Mouse (Mus musculus): Measurements from ENCODE around the gene Ush1g. TPM values are rescaled to one million over a fixed set of nuclear protein-coding genes. Genes with fewer than 3 reads are reported as not detected.

The Ush1g gene
- polyA plus RNA-seq, 1 experiment from 2014 or later, result not detected

DNA sequence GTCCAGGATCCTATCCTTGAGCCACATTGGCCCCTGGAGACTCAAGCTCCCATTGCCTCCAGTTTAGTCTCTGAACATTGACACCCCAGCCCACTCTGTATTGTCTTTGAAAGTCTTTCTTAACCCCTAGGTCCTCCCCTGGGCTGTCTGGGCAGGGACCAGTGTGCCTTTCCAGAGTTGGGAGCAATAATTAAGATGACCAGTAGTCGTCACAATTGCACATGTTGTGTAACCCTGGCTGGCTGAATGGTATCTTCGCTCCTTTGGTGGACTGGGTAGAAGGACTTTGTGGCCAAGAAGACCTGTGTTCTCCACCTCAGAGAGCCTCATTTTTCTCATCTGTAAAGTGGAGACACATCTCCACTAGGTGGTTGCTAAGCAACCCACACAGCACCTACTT, 7.6 kb downstream of the Ush1g start:
- Histone ChIP-seq H3K36me3 (ENCODE audit: insufficient read depth, low read length) (no peaks in the 10 kb centered on the region), H3K4me2 (replicated peaks; ENCODE audit: low read depth, low read length) (no peak overlapping the region), H3K9ac (replicated peaks; ENCODE audit: low read length) (no peak overlapping the region), H3K9me3 (ENCODE audit: low read length) (no peaks in the 10 kb centered on the region), H3K27ac (ENCODE audit: low read length) (no peak overlapping the region), H3K27me3 (ENCODE audit: insufficient read depth, low read length) (peaks cover 61% of the 10 kb centered on the region), H3K4me1 (ENCODE audit: insufficient read depth, low read length) (no peaks in the 10 kb centered on the region), H3K4me3 (ENCODE audit: low read length) (no peak overlapping the region)
- no peak for ATAC-seq (ENCODE audit: low FRiP score, low TSS enrichment)
- 45% methylated on average over 2 of the region's 2 CpGs for WGBS

DNA sequence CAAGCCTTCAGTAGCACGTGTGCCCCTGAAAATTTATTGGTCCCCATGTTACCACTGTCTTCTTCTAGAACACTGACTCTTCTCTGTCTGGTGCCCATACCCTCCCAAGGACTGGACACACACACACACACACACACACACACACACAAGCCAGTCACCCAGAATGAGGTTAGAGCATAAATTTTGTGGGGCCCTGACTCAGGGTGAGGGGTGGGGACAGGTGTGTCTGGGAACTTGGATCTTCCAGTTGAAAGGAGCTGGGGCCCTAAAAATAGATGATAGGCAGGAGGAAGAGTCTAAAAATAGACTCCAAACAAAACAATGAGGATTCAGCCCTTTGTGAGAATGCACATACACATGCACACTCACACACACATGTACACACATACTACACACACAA, 13.1 kb downstream of the Ush1g start:
- no peak overlapping the region for H3K4me3 ChIP-seq (ENCODE audit: low read length)
- H3K9me3 ChIP-seq (ENCODE audit: low read length), result no peaks in the 10 kb centered on the region
- 71% methylated on average over 1 of the region's 1 CpGs for WGBS
- peaks cover 10% of the 10 kb centered on the region for H3K27me3 ChIP-seq (ENCODE audit: insufficient read depth, low read length)
- H3K27ac ChIP-seq (ENCODE audit: low read length), result no peak overlapping the region
- ATAC-seq (ENCODE audit: low FRiP score, low TSS enrichment), result no peak
- no peaks in the 10 kb centered on the region for H3K4me1 ChIP-seq (ENCODE audit: insufficient read depth, low read length)
- no peak overlapping the region for H3K9ac ChIP-seq (replicated peaks; ENCODE audit: low read length)
- H3K4me2 ChIP-seq (replicated peaks; ENCODE audit: low read depth, low read length), result no peak overlapping the region
- H3K36me3 ChIP-seq (ENCODE audit: insufficient read depth, low read length), result no peaks in the 10 kb centered on the region

DNA sequence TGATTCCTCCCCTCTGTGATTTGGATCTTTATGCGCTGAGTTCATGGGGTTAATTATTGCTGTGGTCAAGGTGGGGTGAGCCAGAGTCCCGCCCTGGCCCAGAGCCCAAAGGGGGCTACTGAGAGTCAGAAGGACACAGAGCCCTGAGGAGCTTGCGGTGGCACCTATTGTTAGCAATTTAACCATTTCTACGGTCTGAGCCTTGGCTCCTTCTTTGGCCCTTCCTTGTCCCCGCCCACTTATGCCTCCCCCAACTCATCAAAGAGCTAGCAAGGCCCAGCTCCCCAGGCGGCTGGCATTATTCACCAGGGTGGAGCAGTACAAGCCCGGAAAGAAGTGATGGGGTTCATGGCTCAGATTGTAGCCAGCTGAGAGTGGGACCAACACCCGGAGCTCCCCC, 15.0 kb downstream of the Ush1g start, which contains the start of gene Otop2:
Gene Otop2, plus strand, starts transcription at position 301 of the 400 bp plus-strand sequence.
- 17% methylated on average over 8 of the region's 8 CpGs for whole genome bisulfite sequencing
- H3K27me3 ChIP-seq (ENCODE audit: insufficient read depth, low read length), result no peaks in the 10 kb centered on the region

DNA sequence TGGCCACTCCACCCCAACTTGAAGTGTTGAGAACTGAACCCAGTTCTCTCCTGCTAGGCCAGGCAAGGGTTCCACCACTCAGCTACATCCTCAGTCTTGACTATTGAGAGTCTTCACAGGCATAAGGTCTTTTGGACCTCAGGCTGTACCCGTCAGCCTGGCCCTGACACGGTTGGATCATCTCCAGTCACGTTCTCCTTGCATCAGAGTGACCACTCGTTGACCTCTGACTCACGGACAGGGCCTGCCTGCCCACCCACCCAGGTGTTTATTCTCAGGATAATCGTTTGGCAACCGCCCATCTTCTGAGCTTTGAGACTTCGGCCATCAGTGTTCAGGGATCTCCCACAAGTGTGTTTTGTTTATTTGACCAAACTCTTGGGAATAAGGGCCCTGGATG, 18.7 kb downstream of the Ush1g start:
- H3K9me3 ChIP-seq (ENCODE audit: low read length), result no peaks in the 10 kb centered on the region
- no peak for ATAC-seq (ENCODE audit: low FRiP score, low TSS enrichment)
- no peak overlapping the region for H3K4me3 ChIP-seq (ENCODE audit: low read length)
- H3K36me3 ChIP-seq (ENCODE audit: insufficient read depth, low read length), result no peaks in the 10 kb centered on the region
- WGBS, result 41% methylated on average over 8 of the region's 8 CpGs
- H3K9ac ChIP-seq (replicated peaks; ENCODE audit: low read length), result no peak overlapping the region
- H3K4me1 ChIP-seq (ENCODE audit: insufficient read depth, low read length), result no peaks in the 10 kb centered on the region
- no peak overlapping the region for H3K4me2 ChIP-seq (replicated peaks; ENCODE audit: low read depth, low read length)
- peaks cover 11% of the 10 kb centered on the region for H3K27me3 ChIP-seq (ENCODE audit: insufficient read depth, low read length)
- no peak overlapping the region for H3K27ac ChIP-seq (ENCODE audit: low read length)

More for the DNA sequence above, 15.0 kb downstream of the Ush1g start, which contains the start of gene Otop2:
- H3K9ac ChIP-seq (replicated peaks; ENCODE audit: low read length), result no peak within 1 kb of the TSS
- H3K4me3 ChIP-seq (ENCODE audit: low read length), result no peak within 1 kb of the TSS
- no peaks in the 10 kb centered on the region for H3K4me1 ChIP-seq (ENCODE audit: insufficient read depth, low read length)
- no peak within 1 kb of the TSS for H3K27ac ChIP-seq (ENCODE audit: low read length)
- no peaks in the 10 kb centered on the region for H3K36me3 ChIP-seq (ENCODE audit: insufficient read depth, low read length)
- no peak for ATAC-seq (ENCODE audit: low FRiP score, low TSS enrichment)
- H3K9me3 ChIP-seq (ENCODE audit: low read length), result no peaks in the 10 kb centered on the region
- no peak within 1 kb of the TSS for H3K4me2 ChIP-seq (replicated peaks; ENCODE audit: low read depth, low read length)

DNA sequence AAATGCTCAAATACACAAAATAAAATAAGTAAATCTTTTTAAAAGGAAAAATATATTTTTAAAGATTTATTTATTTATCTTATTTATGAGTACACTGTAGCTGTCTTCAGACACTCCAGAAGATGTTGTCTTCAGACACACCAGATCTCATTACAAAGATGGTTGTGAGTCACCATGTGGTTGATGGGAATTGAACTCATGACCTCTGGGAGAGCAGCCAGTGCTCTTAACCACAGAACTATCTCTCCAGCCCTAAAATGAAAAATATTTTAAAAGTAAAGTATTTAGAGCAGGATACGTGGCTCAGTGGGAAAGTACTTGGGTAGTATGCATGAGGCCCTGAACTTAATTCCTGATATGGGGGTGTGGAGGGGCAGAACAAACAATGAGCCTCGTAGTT, 20.5 kb downstream of the Ush1g start:
- Histone ChIP-seq H3K4me2 (replicated peaks; ENCODE audit: low read depth, low read length) (no peak overlapping the region), H3K27me3 (ENCODE audit: insufficient read depth, low read length) (peaks cover 23% of the 10 kb centered on the region), H3K9me3 (ENCODE audit: low read length) (no peaks in the 10 kb centered on the region), H3K4me1 (ENCODE audit: insufficient read depth, low read length) (peaks cover 10% of the 10 kb centered on the region; the same call in 1 of the 2 replicates), H3K36me3 (ENCODE audit: insufficient read depth, low read length) (no peaks in the 10 kb centered on the region), H3K27ac (ENCODE audit: low read length) (no peak overlapping the region), H3K9ac (replicated peaks; ENCODE audit: low read length) (no peak overlapping the region), H3K4me3 (ENCODE audit: low read length) (no peak overlapping the region)
- WGBS, result 76% methylated on average over 2 of the region's 2 CpGs
- no peak for ATAC-seq (ENCODE audit: low FRiP score, low TSS enrichment)

DNA sequence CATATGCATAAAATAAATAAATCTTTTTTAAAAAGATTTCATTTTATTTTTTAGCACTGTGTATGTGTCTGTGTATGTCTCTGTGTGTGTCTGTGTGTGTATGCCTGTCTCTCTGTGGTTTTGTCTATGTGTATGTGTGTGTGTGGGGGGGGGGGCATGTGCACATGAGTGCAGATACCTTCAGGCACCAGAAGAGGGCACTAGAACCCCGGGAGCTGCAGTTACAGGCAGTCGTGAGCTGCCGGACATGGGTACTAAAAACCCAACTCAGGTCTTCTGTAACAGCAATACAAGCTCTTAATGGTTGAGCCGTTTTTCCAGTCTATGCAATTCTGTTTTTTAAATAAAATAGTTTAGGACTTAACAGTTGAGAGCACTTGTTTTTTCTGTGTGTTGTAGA, 21.1 kb downstream of the Ush1g start:
- WGBS, result 83% methylated on average over 4 of the region's 4 CpGs
- Histone ChIP-seq H3K27ac (ENCODE audit: low read length) (no peak overlapping the region), H3K4me2 (replicated peaks; ENCODE audit: low read depth, low read length) (no peak overlapping the region), H3K9ac (replicated peaks; ENCODE audit: low read length) (no peak overlapping the region), H3K27me3 (ENCODE audit: insufficient read depth, low read length) (peaks cover 23% of the 10 kb centered on the region), H3K9me3 (ENCODE audit: low read length) (no peaks in the 10 kb centered on the region), H3K4me1 (ENCODE audit: insufficient read depth, low read length) (peaks cover 10% of the 10 kb centered on the region; the same call in 1 of the 2 replicates), H3K4me3 (ENCODE audit: low read length) (no peak overlapping the region), H3K36me3 (ENCODE audit: insufficient read depth, low read length) (no peaks in the 10 kb centered on the region)
- ATAC-seq (ENCODE audit: low FRiP score, low TSS enrichment), result no peak

DNA sequence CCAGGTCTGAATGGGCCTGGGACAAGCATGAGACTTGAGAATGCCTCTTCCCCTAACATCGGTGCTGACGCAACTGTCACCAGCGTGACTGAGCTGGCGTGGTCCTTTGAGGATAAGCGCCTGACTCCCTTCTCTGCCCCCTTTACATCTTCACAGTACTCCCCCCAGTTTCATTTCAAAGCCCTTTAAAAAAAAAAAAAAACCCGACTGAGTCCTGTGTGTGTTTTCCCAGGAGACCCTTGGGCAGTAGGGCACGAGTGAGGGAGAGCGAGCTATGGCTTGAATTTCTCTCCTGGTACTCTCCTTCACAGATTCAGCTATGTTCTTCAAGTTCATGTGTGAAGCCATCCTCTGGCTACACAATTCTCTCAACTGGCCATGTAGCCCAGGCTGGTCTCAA, 23.7 kb downstream of the Ush1g start:
- H3K9me3 ChIP-seq (ENCODE audit: low read length), result no peaks in the 10 kb centered on the region
- ATAC-seq (ENCODE audit: low FRiP score, low TSS enrichment), result no peak
- WGBS, result 58% methylated on average over 8 of the region's 8 CpGs
- H3K27ac ChIP-seq (ENCODE audit: low read length), result no peak overlapping the region
- H3K27me3 ChIP-seq (ENCODE audit: insufficient read depth, low read length), result peaks cover 23% of the 10 kb centered on the region
- H3K4me2 ChIP-seq (replicated peaks; ENCODE audit: low read depth, low read length), result no peak overlapping the region
- H3K4me3 ChIP-seq (ENCODE audit: low read length), result no peak overlapping the region
- no peaks in the 10 kb centered on the region for H3K36me3 ChIP-seq (ENCODE audit: insufficient read depth, low read length)
- no peak overlapping the region for H3K9ac ChIP-seq (replicated peaks; ENCODE audit: low read length)
- H3K4me1 ChIP-seq (ENCODE audit: insufficient read depth, low read length), result peaks cover 10% of the 10 kb centered on the region; the same call in 1 of the 2 replicates

DNA sequence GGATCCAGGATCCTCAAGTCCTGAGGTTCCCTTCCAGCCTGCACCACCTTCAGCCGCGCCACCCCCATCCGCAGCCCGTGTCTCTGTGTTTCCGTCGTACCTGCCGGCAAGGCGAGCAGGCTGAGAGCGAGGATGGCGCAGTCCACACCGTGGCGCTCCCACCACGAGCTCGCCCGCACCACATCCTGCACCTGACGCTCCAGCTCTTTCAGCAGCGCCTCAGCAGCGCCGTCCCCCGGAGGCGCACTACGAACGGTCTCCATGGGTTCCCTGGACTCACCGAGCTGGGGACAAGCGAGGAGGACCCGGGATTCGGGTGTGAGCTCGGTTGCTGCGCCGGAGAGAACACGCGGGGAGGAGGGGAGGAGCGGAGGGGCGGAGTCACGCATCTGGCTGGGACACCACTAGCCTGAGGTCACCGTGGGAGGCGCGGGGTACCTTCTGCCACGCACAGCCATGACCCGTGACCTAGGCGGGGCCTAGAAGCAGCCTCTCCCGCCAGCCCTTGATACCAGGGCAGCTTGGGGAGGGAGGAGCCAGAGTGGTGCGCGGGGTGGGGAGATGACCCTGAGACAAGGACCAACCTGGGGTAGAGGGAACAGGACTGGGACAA, 24.5 kb downstream of the Ush1g start, which contains the start of gene Fads6:
Gene Fads6, minus strand, starts transcription at position 450 of the 613 bp plus-strand sequence.
- H3K27ac ChIP-seq (ENCODE audit: low read length), result no peak within 1 kb of the TSS
- peak within 1 kb of the TSS; percentile 61 for H3K4me2 ChIP-seq (replicated peaks; ENCODE audit: low read depth, low read length)
- no peaks in the 10 kb centered on the region for H3K36me3 ChIP-seq (ENCODE audit: insufficient read depth, low read length)
- ATAC-seq (ENCODE audit: low FRiP score, low TSS enrichment), result peak; percentile 80
- peak within 1 kb of the TSS; percentile 61 for H3K9ac ChIP-seq (replicated peaks; ENCODE audit: low read length)
- under 1% methylated on average over 41 of the region's 44 CpGs for WGBS
- peaks cover 23% of the 10 kb centered on the region for H3K27me3 ChIP-seq (ENCODE audit: insufficient read depth, low read length)
- peak within 1 kb of the TSS; percentile 44 for H3K4me3 ChIP-seq (ENCODE audit: low read length)
- no peaks in the 10 kb centered on the region for H3K9me3 ChIP-seq (ENCODE audit: low read length)
- peaks cover 10% of the 10 kb centered on the region; the same call in 1 of the 2 replicates for H3K4me1 ChIP-seq (ENCODE audit: insufficient read depth, low read length)

DNA sequence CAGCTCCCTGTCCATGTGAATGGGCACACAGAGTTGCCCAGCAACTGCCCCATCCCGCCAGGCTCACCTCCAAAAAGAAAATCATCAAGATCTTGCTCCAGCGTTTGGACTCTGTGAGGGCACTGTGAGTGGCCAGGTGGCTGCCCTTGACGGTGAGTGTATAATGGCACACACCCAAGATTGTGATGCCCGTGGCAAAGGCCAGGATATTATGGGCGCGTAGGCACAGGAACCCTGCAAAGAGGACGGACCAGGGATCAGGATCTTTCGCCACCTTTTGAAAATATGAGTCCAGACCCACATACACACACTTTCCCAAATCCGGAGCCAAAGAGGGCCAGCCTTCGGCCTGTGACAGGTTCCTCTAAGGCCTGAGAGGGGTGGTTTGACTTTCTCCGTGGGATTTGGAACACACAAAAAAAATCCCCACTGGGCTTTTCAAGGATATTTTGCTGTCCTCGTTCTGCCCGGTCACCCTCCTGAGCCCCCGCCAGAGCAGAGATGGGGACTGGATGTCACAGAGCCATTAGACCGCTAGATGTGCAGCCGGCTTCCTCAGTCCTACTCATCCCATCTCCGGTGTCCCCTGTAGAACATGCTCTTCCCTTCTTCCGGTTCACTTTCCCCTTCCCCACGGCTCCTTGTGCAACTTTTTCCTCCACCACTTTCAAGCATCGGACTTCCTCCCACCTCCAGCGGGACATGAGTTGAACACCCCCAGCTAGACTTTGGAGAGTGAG, 25.2 kb downstream of the Ush1g start:
- peak overlapping the region; percentile 61 for H3K9ac ChIP-seq (replicated peaks; ENCODE audit: low read length)
- H3K4me2 ChIP-seq (replicated peaks; ENCODE audit: low read depth, low read length), result peak overlapping the region; percentile 61
- no peak overlapping the region for H3K27ac ChIP-seq (ENCODE audit: low read length)
- peaks cover 23% of the 10 kb centered on the region for H3K27me3 ChIP-seq (ENCODE audit: insufficient read depth, low read length)
- 54% methylated on average over 21 of the region's 21 CpGs for WGBS
- H3K9me3 ChIP-seq (ENCODE audit: low read length), result no peaks in the 10 kb centered on the region
- no peak for ATAC-seq (ENCODE audit: low FRiP score, low TSS enrichment)
- H3K4me3 ChIP-seq (ENCODE audit: low read length), result peak overlapping the region; percentile 44
- peaks cover 10% of the 10 kb centered on the region; the same call in 1 of the 2 replicates for H3K4me1 ChIP-seq (ENCODE audit: insufficient read depth, low read length)
- no peaks in the 10 kb centered on the region for H3K36me3 ChIP-seq (ENCODE audit: insufficient read depth, low read length)

DNA sequence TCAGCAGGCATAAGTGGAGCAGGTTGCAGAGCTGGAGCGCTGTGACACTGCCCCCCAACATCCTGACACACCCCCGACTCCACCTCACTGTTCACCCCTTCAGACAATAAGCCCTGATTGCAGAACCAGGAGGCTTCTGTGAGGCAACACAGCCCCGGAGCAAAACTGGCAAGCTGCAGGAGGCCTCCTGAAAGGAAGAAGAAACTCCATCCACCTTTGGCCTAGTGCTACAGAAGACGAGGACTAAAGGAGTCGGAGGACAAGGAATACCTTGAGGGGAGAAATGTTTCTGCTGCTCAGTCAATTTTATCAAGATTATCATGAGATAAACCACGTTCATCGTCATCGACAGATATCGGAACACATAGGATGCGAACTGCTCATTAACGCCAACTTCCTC, 25.9 kb downstream of the Ush1g start:
- Histone ChIP-seq H3K27ac (ENCODE audit: low read length) (no peak overlapping the region), H3K27me3 (ENCODE audit: insufficient read depth, low read length) (peaks cover 23% of the 10 kb centered on the region), H3K4me1 (ENCODE audit: insufficient read depth, low read length) (peaks cover 14% of the 10 kb centered on the region), H3K4me3 (ENCODE audit: low read length) (no peak overlapping the region), H3K9ac (replicated peaks; ENCODE audit: low read length) (no peak overlapping the region), H3K36me3 (ENCODE audit: insufficient read depth, low read length) (no peaks in the 10 kb centered on the region), H3K9me3 (ENCODE audit: low read length) (no peaks in the 10 kb centered on the region), H3K4me2 (replicated peaks; ENCODE audit: low read depth, low read length) (no peak overlapping the region)
- WGBS, result 80% methylated on average over 11 of the region's 11 CpGs
- ATAC-seq (ENCODE audit: low FRiP score, low TSS enrichment), result no peak
